Mouse (Mus musculus) granulocyte monocyte progenitor cell, adult 5-6 weeks (primary cell): Measurements from ENCODE around the gene Commd1. TPM values are rescaled to one million over a fixed set of nuclear protein-coding genes. Genes with fewer than 3 reads are reported as not detected.

Source experiments
- ATAC-seq: replicated peaks from 2 replicates; pipeline ENCODE4 v1.8.0; 2016; ENCODE audit warnings: mild to moderate bottlenecking, moderate TSS enrichment, inconsistent platforms; ENCODE audit not compliant: poor library complexity, severe bottlenecking
- total RNA-seq, 2 experiments: library from RNA; stranded (forward) in 1 of 2; stranded (reverse) in 1 of 2; fragments of 200-712, 200-1000 nt in 1 of 2; fragments of >200 nt in 1 of 2; fragmentation: Nextera tagmentation in 1 of 2; gene quantifications; 2 replicates each; pipeline ENCODE4 v1.2.3; 2014 to 2017

Gene Commd1
- total RNA-seq (2014; fragmentation: Nextera tagmentation) (95.6 and 97.6 TPM in 2 replicates), total RNA-seq (2017) (119 and 143 TPM in 2 replicates)

- peak; percentile 92 for ATAC-seq
These were observed at the start of gene Commd1, which contains the start of gene Gm28048 for GRCm38 (mm10) chr11:22981984-22982757. Gene Commd1, minus strand, starts transcription at chr11:22982382. Gene Gm28048, minus strand, starts transcription at chr11:22982090.

DNA sequence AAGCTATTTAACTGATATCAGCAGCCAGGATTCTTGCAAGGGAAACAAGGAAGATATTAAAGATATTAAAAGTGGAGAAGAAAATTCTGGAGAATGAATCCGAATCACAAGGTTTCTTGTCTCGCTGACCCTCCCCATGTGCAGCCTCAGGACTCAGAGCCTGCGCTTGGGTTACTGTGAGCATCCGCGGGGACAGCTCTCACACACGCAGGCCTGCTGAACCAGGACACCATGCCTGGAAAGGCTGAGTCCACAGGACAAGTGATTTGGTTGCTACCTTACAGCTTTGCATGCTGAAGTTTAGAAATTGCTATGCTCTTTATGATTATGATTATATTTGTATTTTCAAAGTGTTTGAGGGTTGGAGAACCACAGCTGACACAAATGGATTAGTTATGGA is 47.2 kb upstream of the Commd1 start:
- ATAC-seq: no peak

GRCm38 (mm10) chr11:23028957-23029356 is 46.8 kb upstream of the Commd1 start:
- no peak for ATAC-seq

DNA sequence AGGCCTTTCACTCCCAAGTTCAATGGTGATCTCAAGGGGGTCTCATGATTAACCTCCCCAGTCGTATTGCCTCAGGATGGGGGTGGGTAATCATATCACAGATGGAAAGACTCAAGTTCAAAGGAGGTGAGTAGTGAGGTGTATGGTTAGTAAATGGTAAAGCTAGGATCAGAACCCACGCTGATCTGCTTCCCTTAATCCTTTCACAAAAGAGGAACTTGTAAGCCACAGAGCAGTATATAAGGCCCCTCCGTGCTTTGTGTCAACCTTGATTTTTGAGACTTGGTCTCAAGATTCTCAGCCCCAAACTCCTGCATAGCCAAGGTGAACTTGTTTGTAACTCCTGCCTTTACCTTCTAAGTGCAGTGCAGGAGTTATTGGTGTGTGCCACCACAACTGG is 42.0 kb upstream of the Commd1 start:
- peak; percentile 75 for ATAC-seq

DNA sequence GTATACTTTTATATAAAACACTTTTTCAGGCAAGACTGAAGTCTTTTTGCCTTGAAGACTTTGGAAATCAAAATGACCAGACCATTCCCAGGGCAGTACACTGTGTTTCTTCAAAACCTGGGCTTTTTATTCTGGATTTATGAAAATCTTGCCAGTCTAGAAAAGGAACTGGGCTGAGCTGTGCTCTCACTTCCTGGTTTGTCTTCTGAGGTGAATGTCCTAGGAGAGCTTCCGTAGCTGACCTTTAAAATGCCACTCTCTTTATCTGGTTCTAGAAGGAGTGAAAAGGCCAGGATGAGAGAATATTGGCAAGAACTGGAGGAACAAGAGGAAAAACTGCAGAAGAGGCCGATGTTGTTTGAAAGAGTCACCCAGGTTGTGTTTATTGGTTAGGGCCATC is 41.0 kb upstream of the Commd1 start:
- peak; percentile 48; the same call in 1 of the 2 replicates for ATAC-seq

DNA sequence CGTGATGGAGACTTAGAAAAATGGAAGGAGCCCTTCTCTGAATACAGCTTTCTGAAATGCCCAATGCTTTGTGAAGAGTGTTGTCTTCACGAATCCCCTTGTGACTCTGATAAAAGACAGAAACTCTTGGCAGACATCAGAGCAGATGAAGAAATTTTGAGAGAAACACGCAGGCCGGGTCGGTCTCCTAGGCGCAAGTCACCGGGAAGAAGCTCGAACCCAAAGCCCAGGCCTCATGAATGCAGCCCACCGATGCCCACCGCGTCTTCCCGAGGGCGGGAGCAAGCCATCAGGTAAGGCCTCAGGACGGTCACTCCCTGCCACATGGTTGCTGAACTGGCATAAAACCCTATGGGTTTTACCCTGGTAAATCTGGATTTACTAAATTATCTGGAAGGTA is 38.7 kb upstream of the Commd1 start:
- ATAC-seq: no peak

DNA sequence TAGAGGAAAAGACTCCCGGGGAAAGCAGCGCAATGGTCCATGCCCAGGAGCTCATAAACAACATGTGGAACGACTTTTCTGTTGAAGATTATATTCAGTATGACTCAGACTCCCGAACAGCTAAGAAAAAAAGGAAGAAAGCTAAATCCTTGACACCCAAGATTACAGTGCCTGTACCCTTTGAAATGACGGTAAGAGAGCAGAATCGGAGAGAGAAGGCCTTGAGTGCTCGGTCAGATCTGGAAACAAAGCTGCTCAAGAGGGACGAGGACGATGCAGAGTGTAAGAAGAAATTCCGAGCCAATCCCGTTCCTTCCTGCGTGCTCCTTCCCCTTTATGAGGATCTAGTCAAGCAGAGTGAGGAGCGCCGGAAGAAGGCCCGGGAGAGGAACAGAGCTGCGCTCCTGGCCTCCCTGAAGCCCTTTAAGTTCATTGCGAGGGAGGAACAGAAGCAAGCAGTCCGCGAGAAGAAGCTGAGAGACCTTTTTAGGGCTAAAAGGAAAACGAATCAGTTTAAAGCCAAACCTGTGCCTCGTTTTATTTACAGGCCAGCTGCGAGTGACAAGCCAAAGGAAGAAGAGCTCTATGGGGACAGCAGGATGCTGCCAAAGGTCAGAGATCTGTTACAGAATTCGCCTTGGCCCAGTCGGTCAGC is 38.1 kb upstream of the Commd1 start:
- ATAC-seq: no peak

DNA sequence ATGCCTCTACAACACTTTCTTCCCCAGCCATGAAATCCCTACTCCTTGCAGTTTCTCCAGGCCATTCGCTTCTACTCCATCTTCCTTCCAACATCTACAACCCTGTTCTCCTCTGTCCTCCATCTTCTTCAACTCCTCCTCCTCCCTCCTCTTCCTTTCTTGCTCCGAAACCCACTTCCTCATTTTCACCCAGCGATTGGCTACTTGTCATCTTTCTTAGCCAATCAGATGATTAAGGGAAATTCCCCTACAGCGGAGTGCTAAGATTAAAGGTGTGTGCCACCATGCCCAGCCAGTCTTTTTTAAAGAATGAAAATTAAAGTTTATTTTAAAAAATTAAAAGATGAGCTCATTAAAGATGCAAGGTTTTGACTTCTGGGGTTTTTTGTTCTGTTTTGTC is 35.8 kb upstream of the Commd1 start:
- peak; percentile 37; the same call in 1 of the 2 replicates for ATAC-seq

DNA sequence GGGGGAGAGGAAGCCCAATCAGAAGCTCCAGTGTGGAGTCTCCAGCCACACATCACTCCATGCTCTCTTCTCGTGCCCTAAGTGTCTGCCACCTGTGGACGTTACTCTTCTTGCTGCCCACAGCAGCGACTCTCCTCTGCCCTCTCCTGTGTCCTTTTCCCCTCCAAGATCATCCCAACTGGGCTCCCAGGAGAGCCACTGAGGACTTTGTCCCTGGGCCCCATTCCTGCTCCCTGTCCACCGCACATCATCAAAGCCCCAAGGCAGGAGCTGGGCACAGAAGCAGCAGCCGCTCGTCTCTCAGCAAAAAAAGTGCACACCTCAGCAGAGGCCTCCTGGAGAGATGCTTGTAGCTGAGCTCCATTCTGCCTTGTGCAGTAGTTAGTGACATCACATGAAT is 32.8 kb upstream of the Commd1 start:
- ATAC-seq: no peak

DNA sequence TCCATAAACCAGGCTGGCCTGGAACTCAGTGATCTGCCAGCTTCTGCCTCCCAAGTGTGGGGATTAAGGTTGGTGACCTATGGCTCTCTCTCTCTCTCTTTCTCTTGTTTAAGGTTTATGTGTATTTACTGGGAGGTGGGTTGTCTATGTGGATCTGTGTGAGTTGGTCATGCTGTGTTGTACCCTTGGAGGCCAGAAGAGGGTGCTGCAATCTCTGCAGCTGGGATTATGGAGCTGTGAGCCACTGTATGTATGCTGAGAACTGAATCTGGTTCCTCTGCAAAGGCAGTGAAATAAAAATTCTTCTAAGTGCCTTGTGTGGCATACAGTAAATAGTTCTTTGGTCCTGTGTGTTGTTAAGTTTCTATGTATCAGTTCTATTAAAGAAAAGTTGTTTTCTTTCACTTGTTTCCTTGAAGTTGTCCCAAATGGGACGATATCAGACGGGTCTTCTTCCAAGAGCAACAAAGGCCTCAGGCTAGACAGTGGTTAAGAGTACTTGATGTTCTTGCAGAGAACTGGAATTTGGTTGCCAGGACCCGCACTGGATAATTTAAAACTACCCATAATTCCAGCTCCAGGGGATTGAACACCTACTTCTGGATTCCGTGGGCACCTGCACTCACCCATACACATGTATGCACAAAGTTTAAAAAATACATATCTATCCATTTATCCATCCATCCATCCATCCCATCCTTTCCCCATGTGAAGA is 31.6 kb upstream of the Commd1 start:
- ATAC-seq: peak; percentile 89

GRCm38 (mm10) chr11:23013096-23013495 is 30.9 kb upstream of the Commd1 start:
- no peak for ATAC-seq

DNA sequence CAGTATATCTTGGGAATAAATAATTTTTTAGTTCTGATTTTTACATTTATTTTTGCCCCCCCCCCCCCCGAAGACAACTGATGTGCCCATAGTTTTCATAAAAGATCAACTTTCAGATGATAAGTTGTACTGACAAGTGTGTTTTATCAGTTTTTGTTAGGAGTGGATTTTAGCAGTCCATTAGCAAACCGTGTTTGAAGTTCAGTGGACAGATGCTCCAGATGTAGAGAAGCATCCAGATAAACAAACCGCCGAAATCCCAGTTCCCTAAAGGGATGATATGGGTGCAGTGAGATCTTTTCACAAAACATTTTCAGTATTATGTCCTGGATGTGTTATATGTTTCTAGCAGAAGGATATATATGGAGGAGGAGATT is 26.6 kb upstream of the Commd1 start:
- no peak for ATAC-seq

- peak; percentile 80 for ATAC-seq
These were observed 26.1 kb upstream of the Commd1 start for GRCm38 (mm10) chr11:23008181-23008823.

DNA sequence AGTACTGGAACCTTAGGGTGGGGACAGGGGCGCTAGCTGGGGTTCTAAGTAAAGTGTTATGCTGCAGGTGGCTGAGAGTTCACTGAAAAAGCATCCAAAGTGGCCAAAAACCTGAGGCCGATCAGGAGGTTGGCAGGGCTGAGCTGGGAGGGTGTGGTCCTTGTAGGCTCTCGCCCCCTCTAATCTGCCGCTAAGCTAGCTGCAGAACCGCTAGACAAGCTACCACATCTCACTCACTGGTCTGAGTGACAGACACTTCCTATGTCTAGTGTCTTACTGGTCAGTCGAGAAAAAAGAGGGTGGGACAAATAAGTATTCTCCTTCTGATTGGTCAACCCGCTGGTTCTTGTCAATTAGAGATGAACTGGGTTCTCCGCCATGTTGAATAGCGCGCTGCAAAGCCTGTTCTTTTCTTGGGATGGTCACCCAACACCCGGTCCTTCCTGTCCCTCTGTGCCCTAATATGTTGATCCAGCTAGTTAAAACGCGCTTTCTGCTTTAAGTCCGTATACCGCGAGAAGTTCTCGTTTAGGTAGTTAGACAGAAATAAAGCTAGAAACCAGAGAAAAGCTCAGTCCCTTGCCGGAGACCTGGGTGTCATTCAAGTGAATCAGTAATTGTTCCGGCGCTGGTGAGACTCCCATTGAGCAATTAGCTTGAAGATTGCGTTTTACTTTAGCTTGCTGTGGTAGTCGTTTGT is 25.4 kb upstream of the Commd1 start, which contains the start of gene Fam161a:
Gene Fam161a, plus strand, starts transcription at position 51 of the 700 bp plus-strand sequence.
- ATAC-seq: peak; percentile 90

DNA sequence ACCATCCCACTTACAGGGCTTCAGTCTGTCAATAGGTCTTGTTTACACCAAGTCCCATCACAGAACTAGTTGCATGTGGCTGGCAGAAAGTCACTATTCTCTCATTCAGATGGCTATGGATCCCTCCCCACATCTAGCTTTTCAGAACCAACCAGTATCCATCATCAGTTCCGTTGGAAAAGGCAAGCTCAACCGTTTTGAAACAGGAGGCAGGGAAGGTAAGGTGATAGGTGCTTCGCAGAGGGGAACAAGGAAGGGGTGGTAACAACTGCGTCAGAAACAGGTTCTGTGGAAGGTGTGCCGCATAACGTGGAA is 24.9 kb upstream of the Commd1 start:
- peak; percentile 12; the same call in 1 of the 2 replicates for ATAC-seq

GRCm38 (mm10) chr11:23005276-23005675 is 23.1 kb upstream of the Commd1 start:
- no peak for ATAC-seq

DNA sequence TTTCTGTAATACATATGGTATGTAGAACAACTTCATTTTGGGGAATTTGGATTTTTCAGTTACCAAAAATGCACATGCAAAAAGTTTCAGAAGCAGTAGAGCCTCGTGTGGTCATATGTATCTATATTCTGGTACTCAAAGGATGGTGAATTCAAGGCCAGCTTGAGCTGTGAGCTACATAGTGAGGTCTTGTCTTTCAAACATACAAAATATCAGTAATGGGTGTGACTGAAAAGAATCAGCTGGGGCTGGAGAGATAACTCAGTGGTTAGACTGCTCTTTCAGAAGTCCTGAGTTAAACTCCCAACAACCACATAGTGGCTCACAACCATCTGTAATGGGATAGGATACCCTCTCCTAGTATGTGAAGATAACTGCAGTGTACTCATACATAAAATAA is 16.1 kb upstream of the Commd1 start:
- ATAC-seq: no peak

GRCm38 (mm10) chr11:22995461-22995860 is 13.3 kb upstream of the Commd1 start:
- ATAC-seq: no peak

GRCm38 (mm10) chr11:22994271-22994670 is 12.1 kb upstream of the Commd1 start:
- ATAC-seq: no peak

DNA sequence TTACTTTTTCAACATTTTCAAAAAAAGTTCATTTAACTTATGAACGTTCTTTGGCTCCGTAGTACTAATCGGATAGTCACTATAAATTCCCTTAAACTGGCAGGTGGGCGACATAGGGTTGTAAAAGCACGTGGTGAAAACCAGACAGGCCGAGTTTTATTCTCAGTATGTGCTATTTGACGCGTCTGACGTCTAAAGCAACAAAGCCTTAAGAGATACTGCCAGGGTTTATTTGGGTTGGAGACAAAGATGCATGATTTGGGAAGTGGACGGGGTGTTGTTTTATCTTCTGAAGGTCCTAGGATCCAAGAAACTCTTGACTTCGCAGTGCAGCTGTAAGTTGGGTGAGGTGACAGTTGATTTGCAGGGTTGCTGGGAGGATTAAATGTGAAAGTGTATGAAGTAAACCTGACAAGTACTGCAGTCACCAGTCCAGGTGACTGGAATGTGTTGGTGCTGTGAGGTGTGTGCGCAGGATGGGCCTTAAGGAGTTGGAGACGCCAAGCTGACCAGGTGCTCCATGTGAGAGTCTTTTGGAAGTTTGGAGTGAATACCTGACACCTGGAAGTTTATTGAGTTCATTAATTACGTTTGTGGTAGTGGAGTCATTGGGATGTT is 9.1 kb upstream of the Commd1 start:
- ATAC-seq: no peak
